Comparison of ENCODE assay signal across 27 mouse cellular contexts in genomic region chr3:97620657-97621056, GRCm38 (mm10). TPM values are rescaled to one million over a fixed set of nuclear protein-coding genes. Genes with fewer than 3 reads are reported as not detected.
DNase-seq lines count a peak whose midpoint lies in the region; ATAC-seq and TF ChIP-seq lines count a peak whose summit lies in the region.
"Had no signal": no experiment of that assay in that cellular context is flagged by ENCODE, and none has a peak within 500 bp of the region (broad histone marks: within the 10 kb centered on the region; RNA-seq: fewer than 3 reads in every experiment).

No protein-coding gene starts in this region.

- no peak overlapping the region for H3K27ac ChIP-seq in liver, postnatal 0 days (ENCODE audit: low read depth)
- no peak overlapping the region for H3K27ac ChIP-seq in liver, embryonic 11.5 days (ENCODE audit: low read depth, low read length)
- H3K27ac ChIP-seq in intestine, postnatal 0 days (ENCODE audit: low read depth, low read length): peak overlapping the region; percentile 50
- H3K27ac ChIP-seq: forebrain, embryonic 10.5 days; forebrain, embryonic 13.5 days; heart, embryonic 15.5 days; hindbrain, embryonic 10.5 days; hindbrain, embryonic 13.5 days had no signal

- DNase-seq in liver, postnatal 0 days: no peak
- no peak for DNase-seq in liver, embryonic 11.5 days (ENCODE audit: low spot score)
- peak; percentile 10 for DNase-seq in yolk sac, embryonic 10.5 days (ENCODE audit: low spot score)
- no peak for DNase-seq in right cerebral cortex, postnatal 4 days
- no peak for DNase-seq in kidney, adult 9 months
- DNase-seq: adrenal gland, adult 2 months; adrenal gland, postnatal 14 days; cerebellum, adult 11-12 months; cerebellum, adult 8-10 months; cerebellum, postnatal 14 days; gastrocnemius, postnatal 10 days; gastrocnemius, postnatal 36 days; heart, postnatal 10 days; heart, postnatal 36 days had no signal

- peak; percentile 66 for ATAC-seq in liver, postnatal 0 days
- no peak for ATAC-seq in liver, embryonic 11.5 days (replicated peaks; ENCODE audit: low FRiP score)
- peak; percentile 81 for ATAC-seq in intestine, postnatal 0 days
- ATAC-seq: CD4-positive, CD25-positive, alpha-beta regulatory T cell, adult 4 months; forebrain, embryonic 13.5 days; forebrain, embryonic 16.5 days; hindbrain, embryonic 16.5 days had no signal

- no peaks in the 10 kb centered on the region for H3K36me3 ChIP-seq in liver, postnatal 0 days (replicated peaks; ENCODE audit: insufficient read depth, low read length)
- no peaks in the 10 kb centered on the region for H3K36me3 ChIP-seq in liver, embryonic 11.5 days (ENCODE audit: control insufficient read depth, insufficient read depth, low read length)
- no peaks in the 10 kb centered on the region for H3K36me3 ChIP-seq in intestine, postnatal 0 days (ENCODE audit: control insufficient read depth, insufficient read depth)
- H3K36me3 ChIP-seq: forebrain, embryonic 10.5 days; heart, embryonic 12.5 days; heart, embryonic 15.5 days; hindbrain, embryonic 10.5 days; hindbrain, embryonic 13.5 days had no signal

- H3K27me3 ChIP-seq in liver, postnatal 0 days (ENCODE audit: insufficient read depth, low read length): no peaks in the 10 kb centered on the region
- no peaks in the 10 kb centered on the region for H3K27me3 ChIP-seq in liver, embryonic 11.5 days (replicated peaks; ENCODE audit: control insufficient read depth, insufficient read depth, low read length)
- H3K27me3 ChIP-seq in intestine, postnatal 0 days (replicated peaks; ENCODE audit: control insufficient read depth, insufficient read depth, low read length): no peaks in the 10 kb centered on the region
- H3K27me3 ChIP-seq: forebrain, embryonic 13.5 days; heart, embryonic 12.5 days; heart, embryonic 15.5 days; hindbrain, embryonic 13.5 days had no signal

- TF ChIP-seq CTCF in liver, postnatal 0 days (IDR thresholded peaks at IDR 0.05; ENCODE audit: low read depth): no peak
- TF ChIP-seq CTCF in intestine, postnatal 0 days (IDR thresholded peaks at IDR 0.05; ENCODE audit: low read depth): no peak

- H3K9me3 ChIP-seq in liver, postnatal 0 days (ENCODE audit: low read length): no peaks in the 10 kb centered on the region
- no peaks in the 10 kb centered on the region for H3K9me3 ChIP-seq in liver, embryonic 11.5 days (ENCODE audit: control insufficient read depth, low read length)
- no peaks in the 10 kb centered on the region for H3K9me3 ChIP-seq in intestine, postnatal 0 days (ENCODE audit: control insufficient read depth)
- H3K9me3 ChIP-seq: forebrain, embryonic 10.5 days; forebrain, embryonic 13.5 days; heart, embryonic 12.5 days; heart, embryonic 15.5 days; hindbrain, embryonic 10.5 days; hindbrain, embryonic 13.5 days had no signal

- no peak overlapping the region for H3K4me2 ChIP-seq in liver, postnatal 0 days (ENCODE audit: low read depth, low read length)
- H3K4me2 ChIP-seq in liver, embryonic 11.5 days: no peak overlapping the region
- H3K4me2 ChIP-seq in intestine, postnatal 0 days (replicated peaks; ENCODE audit: low read depth): no peak overlapping the region
- H3K4me2 ChIP-seq: forebrain, embryonic 13.5 days; heart, embryonic 12.5 days; heart, embryonic 15.5 days; hindbrain, embryonic 13.5 days had no signal

- H3K4me3 ChIP-seq in liver, postnatal 0 days (ENCODE audit: low read depth, low read length): no peak overlapping the region
- H3K4me3 ChIP-seq in liver, embryonic 11.5 days (ENCODE audit: low read depth, low read length): no peak overlapping the region
- no peak overlapping the region for H3K4me3 ChIP-seq in intestine, postnatal 0 days (ENCODE audit: low read depth, low read length)
- H3K4me3 ChIP-seq: forebrain, embryonic 10.5 days; forebrain, embryonic 13.5 days; heart, embryonic 12.5 days; heart, embryonic 15.5 days; hindbrain, embryonic 10.5 days; hindbrain, embryonic 13.5 days had no signal

- TF ChIP-seq EP300 in liver, postnatal 0 days (IDR thresholded peaks at IDR 0.05; ENCODE audit: low read depth): no peak

- WGBS in liver, postnatal 0 days (ENCODE audit: insufficient replicate concordance): 72% methylated on average over 4 of the region's 4 CpGs
- 87% methylated on average over 4 of the region's 4 CpGs for WGBS in liver, embryonic 11.5 days
- WGBS in intestine, postnatal 0 days: 37% methylated on average over 4 of the region's 4 CpGs

- H3K4me1 ChIP-seq in liver, postnatal 0 days (ENCODE audit: insufficient read depth): no peaks in the 10 kb centered on the region
- no peaks in the 10 kb centered on the region for H3K4me1 ChIP-seq in liver, embryonic 11.5 days (replicated peaks; ENCODE audit: control insufficient read depth, insufficient read depth, low read length)
- H3K4me1 ChIP-seq in intestine, postnatal 0 days (replicated peaks; ENCODE audit: control insufficient read depth, insufficient read depth, low read length): no peaks in the 10 kb centered on the region
- H3K4me1 ChIP-seq: forebrain, embryonic 10.5 days; forebrain, embryonic 13.5 days; heart, embryonic 15.5 days; hindbrain, embryonic 10.5 days; hindbrain, embryonic 13.5 days had no signal

- no peak overlapping the region for H3K9ac ChIP-seq in liver, postnatal 0 days (replicated peaks)
- no peak overlapping the region for H3K9ac ChIP-seq in liver, embryonic 11.5 days (ENCODE audit: low read depth, low read length)
- H3K9ac ChIP-seq in intestine, postnatal 0 days (ENCODE audit: low read depth, low read length): no peak overlapping the region
- H3K9ac ChIP-seq: forebrain, embryonic 13.5 days; heart, embryonic 12.5 days; heart, embryonic 15.5 days; hindbrain, embryonic 13.5 days had no signal

RNA-seq across cellular contexts. Expression of gene Fmo5, which starts 7.9 kb away (rescaled TPM):
- polyA plus RNA-seq in liver, postnatal 0 days (2015; fragmentation: Nextera tagmentation; extraction: Ambion mirVana): 67.6 and 82.4 TPM in 2 replicates
- 4.1 and 4.4 TPM in 2 replicates for polyA plus RNA-seq in liver, embryonic 11.5 days (2014; fragmentation: Nextera tagmentation; extraction: Ambion mirVana)
- 91.9 and 94.6 TPM in 2 replicates for polyA plus RNA-seq in intestine, postnatal 0 days (2015; fragmentation: Nextera tagmentation; extraction: Ambion mirVana)

RNA-seq across cellular contexts. Expression of gene Chd1l, which starts 10.7 kb away (rescaled TPM):
- polyA plus RNA-seq in liver, postnatal 0 days (2015; fragmentation: Nextera tagmentation; extraction: Ambion mirVana): 6.0 and 7.1 TPM in 2 replicates
- polyA plus RNA-seq in liver, embryonic 11.5 days (2014; fragmentation: Nextera tagmentation; extraction: Ambion mirVana): 26.8 and 27.2 TPM in 2 replicates
- 9.0 and 9.9 TPM in 2 replicates for polyA plus RNA-seq in intestine, postnatal 0 days (2015; fragmentation: Nextera tagmentation; extraction: Ambion mirVana)

RNA-seq across cellular contexts. Expression of gene Prkab2, which starts 37.3 kb away (rescaled TPM):
- polyA plus RNA-seq in liver, postnatal 0 days (2015; fragmentation: Nextera tagmentation; extraction: Ambion mirVana): 1.1 TPM in 2 replicates
- polyA plus RNA-seq in liver, embryonic 11.5 days (2014; fragmentation: Nextera tagmentation; extraction: Ambion mirVana): 4.5 and 5.4 TPM in 2 replicates
- 3.1 and 4.1 TPM in 2 replicates for polyA plus RNA-seq in intestine, postnatal 0 days (2015; fragmentation: Nextera tagmentation; extraction: Ambion mirVana)

RNA-seq across cellular contexts. Expression of gene Gm17651, which starts 53.8 kb away (rescaled TPM):
- polyA plus RNA-seq in liver, postnatal 0 days (2015; fragmentation: Nextera tagmentation; extraction: Ambion mirVana): not detected in 2 replicates
- not detected in 2 replicates for polyA plus RNA-seq in liver, embryonic 11.5 days (2014; fragmentation: Nextera tagmentation; extraction: Ambion mirVana)
- polyA plus RNA-seq in intestine, postnatal 0 days (2015; fragmentation: Nextera tagmentation; extraction: Ambion mirVana): not detected in 2 replicates
- polyA plus RNA-seq: adrenal gland, adult 2 months; C2C12; CD4-positive, CD25-positive, alpha-beta regulatory T cell, adult 4 months; embryonic facial prominence, embryonic 11.5 days; embryonic facial prominence, embryonic 14.5 days; forebrain, embryonic 10.5 days; forebrain, embryonic 13.5 days; forebrain, embryonic 16.5 days; heart, embryonic 12.5 days; heart, embryonic 15.5 days; hindbrain, embryonic 10.5 days; hindbrain, embryonic 13.5 days; hindbrain, embryonic 16.5 days had no signal

Comparison
In these comparisons a context has a peak if more than half of its experiments do, and no peak if none do; other contexts are left out.
1. RNA of gene Fmo5, which starts 7.9 kb away (polyA plus RNA-seq): 91.9 to 94.6 TPM in intestine, postnatal 0 days and 67.6 to 82.4 TPM in liver, postnatal 0 days; 4.1 to 4.4 TPM in liver, embryonic 11.5 days; every median in the first group is over 10 times any median in the second.